Mouse (Mus musculus): Measurements from ENCODE around the gene Il5ra.

Il5ra gene

GRCm38 (mm10) chr6:106748887-106749388, at the start of gene Il5ra:
Gene Il5ra (minus strand): TSS chr6:106749037.
- no peak for DNase-seq (ENCODE audit: low read depth, low spot score)

- no peak for DNase-seq (ENCODE audit: low read depth, low spot score)
These were observed 45.4 kb upstream of the Il5ra start for GRCm38 (mm10) chr6:106794094-106794814.

DNA sequence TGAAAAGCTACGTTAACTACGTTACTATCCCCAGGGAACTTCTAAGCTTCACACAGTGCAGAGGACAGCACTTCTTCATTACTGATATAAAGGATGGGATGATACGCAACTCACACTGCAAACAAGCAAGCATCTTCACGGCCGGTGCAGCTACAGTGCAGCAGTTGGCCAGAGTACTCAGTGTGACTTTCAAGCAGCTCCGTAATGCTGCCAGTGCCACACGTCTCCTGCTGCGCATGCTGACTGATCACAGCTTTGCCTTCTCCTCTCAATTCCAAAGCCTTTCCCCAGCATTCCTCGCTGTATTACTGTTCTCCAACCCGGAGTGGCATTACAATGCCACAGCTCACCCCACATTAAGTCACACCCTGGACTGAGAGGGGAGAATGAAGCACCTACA, 44.8 kb upstream of the Il5ra start:
- DNase-seq (ENCODE audit: low read depth, low spot score), result no peak

GRCm38 (mm10) chr6:106793088-106793487, 44.3 kb upstream of the Il5ra start:
- DNase-seq (ENCODE audit: low read depth, low spot score), result no peak

GRCm38 (mm10) chr6:106792486-106792885, 43.6 kb upstream of the Il5ra start:
- no peak for DNase-seq (ENCODE audit: low read depth, low spot score)

DNA sequence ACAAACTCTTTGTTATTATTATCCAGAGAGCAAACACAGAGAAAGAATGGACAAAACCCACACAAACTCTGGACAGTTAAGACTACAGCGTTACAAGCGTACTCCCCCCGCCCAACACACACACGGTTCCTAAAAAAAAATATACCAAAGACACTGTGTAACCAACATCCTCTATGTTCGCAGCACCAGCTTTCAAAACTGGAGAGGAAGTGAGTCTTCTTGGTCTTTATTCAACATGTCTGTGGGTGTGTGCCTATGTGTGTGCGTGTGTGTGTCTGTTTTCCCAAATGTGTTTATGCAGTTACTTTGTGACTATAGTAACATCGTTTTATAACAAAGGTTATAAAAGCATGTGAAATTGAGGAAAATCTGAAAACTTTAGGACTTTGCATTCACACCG, 42.6 kb upstream of the Il5ra start:
- no peak for DNase-seq (ENCODE audit: low read depth, low spot score)

- no peak for DNase-seq (ENCODE audit: low read depth, low spot score)
These were observed 38.3 kb upstream of the Il5ra start for GRCm38 (mm10) chr6:106787138-106787537.

- DNase-seq (ENCODE audit: low read depth, low spot score), result no peak
These were observed 21.2 kb upstream of the Il5ra start for GRCm38 (mm10) chr6:106770046-106770445.

DNA sequence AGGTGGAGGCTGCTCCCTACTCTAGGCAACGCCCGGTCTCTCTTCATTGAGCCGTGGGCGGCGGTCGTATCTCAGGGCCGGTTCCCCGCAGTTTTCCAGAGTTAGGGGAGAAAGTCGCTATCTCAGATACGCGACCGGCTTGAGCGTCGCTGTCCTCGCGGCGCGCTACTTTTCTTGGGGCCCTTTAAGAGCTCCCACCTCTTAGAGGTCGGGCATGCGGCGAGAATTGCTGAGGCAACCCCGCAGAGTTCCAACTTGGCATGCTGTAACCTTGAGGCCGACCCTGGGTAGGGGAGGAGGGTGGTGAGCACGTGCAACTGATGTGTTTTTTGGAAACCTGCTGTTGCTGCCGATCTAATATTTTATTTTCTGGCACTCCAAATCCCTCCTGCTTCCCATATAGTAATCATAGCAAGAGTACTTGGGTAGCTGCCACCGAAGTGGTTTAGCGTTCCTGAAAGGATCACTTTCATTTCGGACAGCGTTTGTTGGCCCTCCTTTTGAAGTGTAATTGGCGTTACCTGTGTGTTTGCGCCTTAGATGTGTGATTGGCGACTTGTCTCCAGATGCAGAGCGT, 20.5 kb upstream of the Il5ra start:
- DNase-seq (ENCODE audit: low read depth, low spot score), result no peak

DNA sequence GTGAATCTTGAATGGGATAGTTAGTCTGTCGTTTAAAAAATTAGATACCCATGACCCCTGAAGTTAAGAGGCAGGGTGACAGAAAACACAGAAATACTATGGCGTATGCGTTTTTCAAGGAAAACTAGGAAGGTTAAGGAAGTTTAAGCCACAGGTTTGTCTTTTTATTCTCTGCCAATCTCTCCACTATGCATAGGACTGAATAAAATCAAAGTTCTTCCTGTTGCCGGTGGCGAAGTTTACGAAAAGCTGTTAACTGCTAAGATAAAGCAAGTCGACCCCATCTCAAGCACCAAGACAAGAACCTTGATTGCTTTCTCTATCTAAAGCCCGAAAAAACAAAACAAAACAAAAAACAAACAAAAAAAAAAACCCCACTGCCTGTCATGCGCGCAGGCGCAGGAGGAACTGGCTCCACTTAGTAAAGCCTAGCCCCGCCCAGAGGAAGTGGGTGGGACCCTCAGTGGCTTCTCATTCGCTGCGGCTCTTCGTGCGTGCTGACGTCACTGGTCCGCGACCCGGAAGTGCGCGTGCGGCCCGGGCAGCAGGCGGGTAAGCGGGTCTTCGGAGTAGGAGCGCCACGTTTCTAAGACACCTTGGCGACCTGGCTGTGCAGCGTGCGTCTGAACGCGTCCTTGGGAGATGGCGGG, 19.9 kb upstream of the Il5ra start, which contains the start of gene Trnt1:
Gene Trnt1, plus strand, starts transcription at position 481 of the 650 bp plus-strand sequence.
- peak; percentile 93 for DNase-seq (ENCODE audit: low read depth, low spot score)

DNA sequence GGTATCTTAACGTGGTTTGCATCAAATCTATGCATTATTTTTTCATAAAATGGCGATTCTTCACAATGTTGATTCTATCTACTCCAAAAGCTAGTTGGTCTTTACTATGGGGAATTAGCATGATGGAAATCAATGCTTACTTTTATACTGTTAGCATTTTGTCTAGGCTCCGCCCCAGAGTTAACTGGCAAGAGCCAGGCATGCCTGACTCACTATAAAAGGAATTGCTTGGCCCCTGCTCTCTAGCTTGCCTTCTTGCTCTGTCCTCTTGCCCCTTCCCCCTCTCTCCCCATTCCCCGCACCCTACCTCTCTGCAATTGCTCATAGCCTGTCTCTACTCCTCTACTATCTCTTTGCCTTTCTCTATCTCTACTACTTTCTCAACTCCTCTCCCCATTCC, 17.9 kb upstream of the Il5ra start:
- no peak for DNase-seq (ENCODE audit: low read depth, low spot score)

GRCm38 (mm10) chr6:106765892-106766291, 17.1 kb upstream of the Il5ra start:
- no peak for DNase-seq (ENCODE audit: low read depth, low spot score)

DNA sequence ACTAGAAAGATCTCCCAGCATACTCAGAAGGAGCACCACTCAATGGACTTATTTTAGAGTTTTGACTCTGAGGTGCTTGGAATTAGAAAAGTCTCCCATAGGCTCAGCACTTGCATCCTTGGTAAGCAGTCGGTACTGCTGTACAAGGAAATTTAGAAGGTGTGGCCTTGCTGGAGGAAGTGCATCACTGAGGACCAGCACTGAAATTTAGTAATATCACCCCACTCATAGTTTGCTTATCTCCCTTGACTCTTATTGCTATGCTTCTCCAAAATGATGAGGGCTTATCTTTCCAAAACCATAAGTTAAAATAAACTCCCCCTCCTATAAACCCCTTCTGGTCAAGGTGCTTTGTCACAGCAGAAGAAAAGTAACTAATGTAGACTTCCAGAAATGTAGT, 12.6 kb upstream of the Il5ra start:
- no peak for DNase-seq (ENCODE audit: low read depth, low spot score)

- DNase-seq (ENCODE audit: low read depth, low spot score), result no peak
These were observed 11.8 kb upstream of the Il5ra start for GRCm38 (mm10) chr6:106760473-106761218.

DNA sequence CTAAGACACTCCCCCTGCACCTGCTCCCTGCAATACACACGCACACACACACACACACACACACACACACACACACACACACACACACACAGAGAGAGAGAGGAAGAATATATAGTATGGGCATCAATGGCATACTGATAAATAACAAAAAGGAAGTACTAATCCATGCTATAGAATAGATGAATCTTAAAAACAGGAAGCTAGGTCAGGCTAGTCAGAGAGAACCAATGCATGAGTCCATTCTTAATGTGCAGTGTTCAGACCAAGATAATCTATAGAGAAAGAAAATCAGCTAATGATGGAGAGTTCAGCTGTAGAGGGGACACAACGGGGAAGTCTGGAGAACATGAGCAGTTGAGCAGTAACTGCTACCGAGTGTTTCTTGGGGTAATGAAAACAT, 9.5 kb upstream of the Il5ra start:
- no peak for DNase-seq (ENCODE audit: low read depth, low spot score)

- DNase-seq (ENCODE audit: low read depth, low spot score), result no peak
These were observed 1.5 kb upstream of the Il5ra start for GRCm38 (mm10) chr6:106750291-106750690.

DNA sequence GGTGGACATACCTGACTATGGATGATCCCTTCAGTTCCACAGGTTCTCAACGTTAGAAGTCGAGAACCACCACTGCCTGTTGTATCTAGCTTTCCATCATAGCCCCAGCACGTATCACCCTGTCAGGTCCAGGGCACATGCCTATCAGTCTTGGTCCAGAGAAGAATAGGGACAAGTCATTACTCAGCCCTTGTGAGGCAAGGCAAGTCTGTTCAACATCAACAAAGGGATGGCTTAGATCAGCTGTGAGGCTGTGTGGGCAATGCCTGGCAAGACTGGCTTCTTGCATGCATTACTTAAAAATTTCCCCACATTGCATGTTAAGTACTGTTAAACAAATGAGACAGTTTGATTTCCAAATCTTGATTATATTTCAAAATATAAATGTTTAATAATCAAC, 1.0 kb downstream of the Il5ra start:
- DNase-seq (ENCODE audit: low read depth, low spot score), result no peak

- DNase-seq (ENCODE audit: low read depth, low spot score), result no peak
These were observed 1.6 kb downstream of the Il5ra start for GRCm38 (mm10) chr6:106747251-106747650.

GRCm38 (mm10) chr6:106745673-106746394, 3.0 kb downstream of the Il5ra start:
- no peak for DNase-seq (ENCODE audit: low read depth, low spot score)

- no peak for DNase-seq (ENCODE audit: low read depth, low spot score)
These were observed 5.1 kb downstream of the Il5ra start for GRCm38 (mm10) chr6:106743556-106744233.
